Mouse (Mus musculus): Measurements from ENCODE around the gene Gm26938. TPM values are rescaled to one million over a fixed set of nuclear protein-coding genes. Genes with fewer than 3 reads are reported as not detected.

The Gm26938 gene
- polyA plus RNA-seq, 1 experiment from 2014 or later: not detected

- DNase-seq (peak; percentile 36), ATAC-seq (0 out of 2 replicates have a peak, but pooled peaks have one; percentile 9)
- Histone ChIP-seq H3K27me3 (ENCODE audit: insufficient read depth, low read length) (no peaks in the 10 kb centered on the region), H3K4me2 (ENCODE audit: low read depth, low read length) (peak overlapping the region; percentile 64), H3K9me3 (ENCODE audit: low read length) (no peaks in the 10 kb centered on the region), H3K4me1 (ENCODE audit: insufficient read depth) (peaks cover 37% of the 10 kb centered on the region), H3K4me3 (ENCODE audit: low read depth, low read length) (no peak overlapping the region), H3K36me3 (replicated peaks; ENCODE audit: insufficient read depth, low read length) (peaks cover 47% of the 10 kb centered on the region), H3K27ac (ENCODE audit: low read depth) (peak overlapping the region; percentile 99), H3K9ac (replicated peaks) (0 out of 2 replicates have a peak overlapping the region, but pooled peaks have one; percentile 64)
- WGBS (ENCODE audit: insufficient replicate concordance): 70% methylated on average over 8 of the region's 8 CpGs
- TF ChIP-seq CTCF (IDR thresholded peaks at IDR 0.05; ENCODE audit: low read depth) (no peak), EP300 (IDR thresholded peaks at IDR 0.05; ENCODE audit: low read depth) (no peak)
Observed at GRCm38 (mm10) chr5:139803165-139803564, 23.0 kb downstream of the Gm26938 start.

- Histone ChIP-seq H3K27ac (ENCODE audit: low read depth) (0 out of 2 replicates have a peak overlapping the region, but pooled peaks have one; percentile 11), H3K4me3 (ENCODE audit: low read depth, low read length) (no peak overlapping the region), H3K27me3 (ENCODE audit: insufficient read depth, low read length) (no peaks in the 10 kb centered on the region), H3K9ac (replicated peaks) (no peak overlapping the region), H3K4me2 (ENCODE audit: low read depth, low read length) (no peak overlapping the region), H3K36me3 (replicated peaks; ENCODE audit: insufficient read depth, low read length) (peaks cover 53% of the 10 kb centered on the region), H3K9me3 (ENCODE audit: low read length) (no peaks in the 10 kb centered on the region), H3K4me1 (ENCODE audit: insufficient read depth) (peaks cover 49% of the 10 kb centered on the region)
- TF ChIP-seq CTCF (IDR thresholded peaks at IDR 0.05; ENCODE audit: low read depth) (no peak), EP300 (IDR thresholded peaks at IDR 0.05; ENCODE audit: low read depth) (no peak)
- ATAC-seq (no peak), DNase-seq (peak; percentile 13)
- 90% methylated on average over 10 of the region's 10 CpGs for WGBS (ENCODE audit: insufficient replicate concordance)
Observed at GRCm38 (mm10) chr5:139801880-139802279, 24.3 kb downstream of the Gm26938 start.

DNA sequence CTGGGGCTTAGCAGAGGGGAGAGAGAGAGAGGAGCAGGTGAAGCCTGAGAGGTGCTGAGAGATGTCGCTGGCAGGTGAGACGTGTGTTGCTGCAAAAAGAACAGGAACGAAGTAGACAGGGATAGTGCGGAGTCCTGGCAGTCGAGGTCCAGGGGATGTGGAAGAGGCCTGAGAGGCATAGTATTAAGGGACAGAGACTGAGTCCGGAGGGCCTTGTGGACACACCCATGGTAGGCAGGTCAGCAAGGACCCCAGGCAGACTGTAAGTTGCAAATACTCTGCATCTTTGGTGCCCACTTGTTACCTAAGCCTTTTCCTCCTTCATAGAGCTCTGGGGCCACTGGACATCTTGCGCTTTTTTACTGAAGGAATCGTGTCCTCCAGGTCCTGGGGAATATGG lies 25.0 kb downstream of the Gm26938 start:
- 0 out of 2 replicates have a peak overlapping the region, but pooled peaks have one; percentile 11 for H3K27ac ChIP-seq (ENCODE audit: low read depth)
- ATAC-seq (no peak), DNase-seq (no peak)
- no peaks in the 10 kb centered on the region for H3K9me3 ChIP-seq (ENCODE audit: low read length)
- no peak overlapping the region for H3K4me3 ChIP-seq (ENCODE audit: low read depth, low read length)
- 94% methylated on average over 8 of the region's 8 CpGs for WGBS (ENCODE audit: insufficient replicate concordance)
- H3K36me3 ChIP-seq (replicated peaks; ENCODE audit: insufficient read depth, low read length): peaks cover 60% of the 10 kb centered on the region
- TF ChIP-seq EP300 (IDR thresholded peaks at IDR 0.05; ENCODE audit: low read depth) (no peak), CTCF (IDR thresholded peaks at IDR 0.05; ENCODE audit: low read depth) (no peak)
- no peak overlapping the region for H3K4me2 ChIP-seq (ENCODE audit: low read depth, low read length)
- H3K9ac ChIP-seq (replicated peaks): no peak overlapping the region
- no peaks in the 10 kb centered on the region for H3K27me3 ChIP-seq (ENCODE audit: insufficient read depth, low read length)
- H3K4me1 ChIP-seq (ENCODE audit: insufficient read depth): peaks cover 52% of the 10 kb centered on the region

GRCm38 (mm10) chr5:139799801-139800590 lies 26.2 kb downstream of the Gm26938 start:
- Histone ChIP-seq H3K4me2 (ENCODE audit: low read depth, low read length) (no peak overlapping the region), H3K4me3 (ENCODE audit: low read depth, low read length) (no peak overlapping the region), H3K9ac (replicated peaks) (no peak overlapping the region), H3K36me3 (replicated peaks; ENCODE audit: insufficient read depth, low read length) (peaks cover 65% of the 10 kb centered on the region), H3K27me3 (ENCODE audit: insufficient read depth, low read length) (no peaks in the 10 kb centered on the region), H3K27ac (ENCODE audit: low read depth) (no peak overlapping the region), H3K9me3 (ENCODE audit: low read length) (no peaks in the 10 kb centered on the region), H3K4me1 (ENCODE audit: insufficient read depth) (peaks cover 52% of the 10 kb centered on the region)
- ATAC-seq (no peak), DNase-seq (peak; percentile 13)
- WGBS (ENCODE audit: insufficient replicate concordance): 95% methylated on average over 33 of the region's 33 CpGs
- TF ChIP-seq EP300 (IDR thresholded peaks at IDR 0.05; ENCODE audit: low read depth) (no peak), CTCF (IDR thresholded peaks at IDR 0.05; ENCODE audit: low read depth) (no peak)

DNA sequence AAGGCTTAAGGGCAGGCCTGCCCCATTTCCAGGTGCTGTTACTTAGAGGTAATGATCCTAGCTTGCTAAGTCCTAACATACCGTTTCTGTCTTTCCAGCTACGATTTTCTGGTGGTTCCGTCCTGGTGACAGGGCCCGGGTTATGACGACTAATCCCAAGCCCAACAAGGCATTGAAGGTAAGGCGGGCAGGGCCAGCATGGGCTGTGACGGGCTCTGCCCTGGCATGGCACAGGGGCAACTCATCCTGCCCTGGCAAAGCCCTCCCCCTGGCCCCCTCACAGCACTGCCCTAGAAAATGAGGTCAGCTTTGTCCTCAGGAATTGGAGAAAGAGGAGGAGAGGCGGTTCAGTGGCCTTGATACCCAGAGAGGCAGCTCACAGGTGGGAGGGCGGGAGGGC lies 27.2 kb downstream of the Gm26938 start:
- DNase-seq: no peak
- Histone ChIP-seq H3K27me3 (ENCODE audit: insufficient read depth, low read length) (no peaks in the 10 kb centered on the region), H3K4me3 (ENCODE audit: low read depth, low read length) (no peak overlapping the region), H3K4me2 (ENCODE audit: low read depth, low read length) (no peak overlapping the region), H3K36me3 (replicated peaks; ENCODE audit: insufficient read depth, low read length) (peaks cover 65% of the 10 kb centered on the region), H3K9me3 (ENCODE audit: low read length) (no peaks in the 10 kb centered on the region), H3K27ac (ENCODE audit: low read depth) (no peak overlapping the region), H3K9ac (replicated peaks) (no peak overlapping the region), H3K4me1 (ENCODE audit: insufficient read depth) (peaks cover 54% of the 10 kb centered on the region)
- TF ChIP-seq EP300 (IDR thresholded peaks at IDR 0.05; ENCODE audit: low read depth): no peak
- TF ChIP-seq CTCF (IDR thresholded peaks at IDR 0.05; ENCODE audit: low read depth): no peak
- no peak for ATAC-seq
- WGBS (ENCODE audit: insufficient replicate concordance): 93% methylated on average over 9 of the region's 9 CpGs

- no peak for TF ChIP-seq CTCF (IDR thresholded peaks at IDR 0.05; ENCODE audit: low read depth)
- TF ChIP-seq EP300 (IDR thresholded peaks at IDR 0.05; ENCODE audit: low read depth): no peak
- Histone ChIP-seq H3K4me3 (ENCODE audit: low read depth, low read length) (no peak overlapping the region), H3K4me2 (ENCODE audit: low read depth, low read length) (no peak overlapping the region), H3K9me3 (ENCODE audit: low read length) (no peaks in the 10 kb centered on the region), H3K4me1 (ENCODE audit: insufficient read depth) (peaks cover 53% of the 10 kb centered on the region), H3K36me3 (replicated peaks; ENCODE audit: insufficient read depth, low read length) (peaks cover 65% of the 10 kb centered on the region), H3K27ac (ENCODE audit: low read depth) (no peak overlapping the region), H3K27me3 (ENCODE audit: insufficient read depth, low read length) (no peaks in the 10 kb centered on the region), H3K9ac (replicated peaks) (no peak overlapping the region)
- WGBS (ENCODE audit: insufficient replicate concordance): 82% methylated on average over 10 of the region's 12 CpGs
- ATAC-seq: no peak
- peak; percentile 13 for DNase-seq
Observed at GRCm38 (mm10) chr5:139798168-139798900, 27.9 kb downstream of the Gm26938 start.
